Mouse (Mus musculus) thymus, adult 2 months (tissue): Measurements from ENCODE around the gene Gsg1l. TPM values are rescaled to one million over a fixed set of nuclear protein-coding genes. Genes with fewer than 3 reads are reported as not detected.

ENCODE experiments used
- DNase-seq: peaks from one replicate; pipeline ENCODE4 v3.0.0; 2021
- H3K27ac ChIP-seq: fragments of 200-500 bp; 2 replicates; pipeline ENCODE4 v1.5.1; 2012; ENCODE audit warnings: low read length, control low read depth; ENCODE audit not compliant: control insufficient read depth, insufficient read depth
- H3K27me3 ChIP-seq: fragments of 200-500 bp; 2 replicates; pipeline ENCODE4 v1.6.1; 2012; ENCODE audit warnings: mild to moderate bottlenecking, low read length, moderate library complexity, mixed read lengths; ENCODE audit not compliant: control insufficient read depth, insufficient read depth
- H3K36me3 ChIP-seq: fragments of 200-500 bp; 2 replicates; pipeline ENCODE4 v1.6.1; 2012; ENCODE audit warnings: mild to moderate bottlenecking, low read length, moderate library complexity; ENCODE audit not compliant: control insufficient read depth, insufficient read depth
- H3K4me1 ChIP-seq: fragments of 200-500 bp; replicated peaks from 2 replicates; pipeline ENCODE4 v1.6.1; 2012; ENCODE audit warnings: low read length; ENCODE audit not compliant: control insufficient read depth, insufficient read depth
- H3K4me3 ChIP-seq: fragments of 200-500 bp; 2 replicates; pipeline ENCODE4 v1.5.1; 2012; ENCODE audit warnings: mild to moderate bottlenecking, low read length, control low read depth, moderate library complexity; ENCODE audit not compliant: control insufficient read depth, insufficient read depth
- CTCF ChIP-seq: fragments of 200-500 bp; IDR thresholded peaks from 2 replicates; pipeline ENCODE4 v1.5.1; 2012; ENCODE audit warnings: mild to moderate bottlenecking, control low read depth, low read length, moderate library complexity, borderline replicate concordance; ENCODE audit not compliant: control insufficient read depth, poor library complexity, insufficient read depth; ENCODE audit errors: extremely low read depth
- POLR2A ChIP-seq: fragments of 200-500 bp; IDR thresholded peaks from 2 replicates; pipeline ENCODE4 v1.6.1; 2012; ENCODE audit warnings: mild to moderate bottlenecking, low read length, control low read depth, moderate library complexity; ENCODE audit not compliant: control insufficient read depth, poor library complexity, insufficient read depth; ENCODE audit errors: extremely low read depth
- WGBS: fragments of 180-500 bp; shearing (Covaris S2); methylation state at CpG from one replicate; pipeline ENCODE4 v1.1.7; 2018; 5-methylcytosine and 5-hydroxymethylcytosine counted together
- polyA plus RNA-seq: library from polyadenylated mRNA; depleted of rRNA; stranded (reverse); fragments of >200 nt; gene quantifications from 2 replicates; pipeline ENCODE4 v1.2.3, GENCODE M21; 2012

Gene Gsg1l
- polyA plus RNA-seq, 1 experiment: 0.94 TPM

DNA sequence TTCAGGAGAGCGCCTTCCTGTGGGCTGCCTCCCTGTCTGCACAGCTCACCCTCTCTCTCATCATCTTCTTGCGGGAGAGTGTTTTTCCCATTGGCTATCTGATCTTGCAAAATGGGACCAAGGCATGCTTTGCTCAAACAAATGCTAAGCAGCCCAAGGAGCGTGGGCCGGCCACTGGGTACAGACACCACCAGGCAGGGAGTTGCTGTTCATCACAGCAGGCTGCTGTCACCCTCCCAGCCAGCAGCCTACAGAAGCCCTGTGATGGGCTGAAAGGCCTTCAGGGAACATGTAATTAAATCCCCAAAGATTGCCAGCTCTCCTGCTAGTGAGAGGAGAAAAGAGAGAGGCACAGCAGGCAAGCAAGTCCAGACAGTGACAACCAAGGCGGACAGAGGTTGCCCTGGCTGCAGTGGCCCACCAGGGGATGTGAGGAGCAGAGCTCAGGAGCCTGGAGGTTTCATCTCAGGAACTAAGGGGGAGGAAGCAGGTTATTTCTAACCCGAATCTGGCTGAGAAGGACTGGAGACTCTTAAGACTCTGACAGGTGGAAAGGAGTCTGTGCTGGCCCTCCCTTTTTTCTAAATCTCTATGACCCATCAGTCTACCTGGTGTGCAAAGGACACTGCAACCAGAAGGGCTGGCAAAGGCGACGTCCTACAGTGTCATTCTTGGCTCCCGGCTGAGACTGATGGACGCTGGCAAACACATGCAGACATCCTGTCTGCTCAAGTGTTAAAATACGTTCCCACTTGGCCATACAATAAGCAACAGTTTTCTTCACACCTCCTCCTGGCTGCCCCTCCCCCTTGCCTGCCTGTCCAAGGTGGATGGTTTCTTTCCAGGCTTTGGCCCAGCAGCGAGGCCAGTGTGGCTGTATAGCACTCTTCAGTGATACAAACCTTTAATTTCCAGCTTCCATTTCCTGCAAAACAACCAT lies 98.0 kb downstream of the Gsg1l start:
- Histone ChIP-seq H3K27me3 (no peaks in the 10 kb centered on the region), H3K4me3 (no peak overlapping the region), H3K4me1 (no peaks in the 10 kb centered on the region), H3K36me3 (no peaks in the 10 kb centered on the region), H3K27ac (no peak overlapping the region)
- TF ChIP-seq POLR2A (no peak), CTCF (no peak)
- WGBS: 62% methylated on average over 12 of the region's 12 CpGs
- DNase-seq: no peak

DNA sequence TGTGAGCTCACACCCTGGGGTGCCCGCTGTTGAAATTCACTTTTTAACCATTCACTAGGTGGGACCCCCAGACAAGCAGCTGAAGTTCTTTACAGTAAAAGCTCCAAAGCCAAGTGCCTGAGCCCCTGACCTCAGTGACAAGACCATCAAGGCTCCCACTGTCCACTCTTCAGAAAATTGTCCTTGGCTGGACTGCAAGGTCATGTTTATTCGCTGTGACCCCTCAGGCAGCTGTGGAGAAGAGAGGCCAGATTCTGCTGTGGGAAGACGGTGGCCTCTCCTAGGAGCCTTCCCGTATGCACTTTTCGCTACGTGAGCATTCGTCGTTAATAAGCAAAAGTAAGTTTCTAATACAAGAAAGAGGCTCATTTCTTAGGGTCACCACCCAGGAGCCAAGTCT lies 102.6 kb downstream of the Gsg1l start:
- Histone ChIP-seq H3K27ac (no peak overlapping the region), H3K27me3 (no peaks in the 10 kb centered on the region), H3K36me3 (no peaks in the 10 kb centered on the region), H3K4me3 (no peak overlapping the region), H3K4me1 (no peaks in the 10 kb centered on the region)
- DNase-seq: no peak
- TF ChIP-seq POLR2A (no peak), CTCF (no peak)
- 91% methylated on average over 8 of the region's 8 CpGs for WGBS

DNA sequence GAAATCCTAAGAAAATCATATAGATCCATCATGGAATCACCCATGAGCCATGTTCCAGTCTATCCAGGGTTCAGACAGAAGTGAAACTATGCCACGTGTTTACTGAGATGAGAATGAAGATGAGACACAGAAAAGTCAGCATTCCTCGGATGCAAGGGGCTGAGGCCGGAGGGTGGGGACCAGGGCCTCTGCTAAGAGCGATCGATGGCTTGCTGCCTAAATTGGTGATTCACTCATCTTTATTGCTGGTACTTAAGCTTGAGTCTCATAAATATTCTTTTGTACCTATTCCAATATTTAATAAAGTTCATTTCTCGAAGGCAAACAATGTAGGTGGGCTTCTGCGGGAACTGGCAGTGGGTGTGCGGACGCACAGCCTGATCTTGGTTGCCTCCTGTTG lies 105.5 kb downstream of the Gsg1l start:
- Histone ChIP-seq H3K27me3 (no peaks in the 10 kb centered on the region), H3K4me1 (no peaks in the 10 kb centered on the region), H3K27ac (no peak overlapping the region), H3K36me3 (no peaks in the 10 kb centered on the region), H3K4me3 (no peak overlapping the region)
- DNase-seq: no peak
- 88% methylated on average over 9 of the region's 9 CpGs for WGBS
- no peak for TF ChIP-seq POLR2A
- no peak for TF ChIP-seq CTCF

DNA sequence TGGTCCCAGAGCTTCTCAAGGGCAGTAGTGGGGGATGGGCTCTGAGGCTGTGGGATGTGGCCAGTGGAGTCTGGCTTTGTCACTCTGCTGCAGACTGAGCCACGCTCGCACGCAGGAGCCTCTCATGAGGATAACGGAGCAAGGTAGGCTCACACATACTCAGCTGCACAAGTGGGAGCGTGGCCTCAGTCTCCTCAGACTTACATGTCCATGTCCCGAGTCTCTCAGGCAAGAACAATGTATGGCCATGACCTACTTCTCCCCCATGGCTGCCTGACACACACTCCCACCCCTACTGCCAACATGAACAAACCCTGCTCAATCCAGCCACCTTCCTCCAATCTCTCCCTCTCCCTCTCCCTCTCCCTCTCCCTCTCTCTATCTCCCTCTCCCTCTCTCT lies 106.8 kb downstream of the Gsg1l start:
- Histone ChIP-seq H3K36me3 (no peaks in the 10 kb centered on the region), H3K27ac (no peak overlapping the region), H3K27me3 (no peaks in the 10 kb centered on the region), H3K4me3 (no peak overlapping the region), H3K4me1 (no peaks in the 10 kb centered on the region)
- 78% methylated on average over 6 of the region's 6 CpGs for WGBS
- no peak for DNase-seq
- TF ChIP-seq CTCF (no peak), POLR2A (no peak)

DNA sequence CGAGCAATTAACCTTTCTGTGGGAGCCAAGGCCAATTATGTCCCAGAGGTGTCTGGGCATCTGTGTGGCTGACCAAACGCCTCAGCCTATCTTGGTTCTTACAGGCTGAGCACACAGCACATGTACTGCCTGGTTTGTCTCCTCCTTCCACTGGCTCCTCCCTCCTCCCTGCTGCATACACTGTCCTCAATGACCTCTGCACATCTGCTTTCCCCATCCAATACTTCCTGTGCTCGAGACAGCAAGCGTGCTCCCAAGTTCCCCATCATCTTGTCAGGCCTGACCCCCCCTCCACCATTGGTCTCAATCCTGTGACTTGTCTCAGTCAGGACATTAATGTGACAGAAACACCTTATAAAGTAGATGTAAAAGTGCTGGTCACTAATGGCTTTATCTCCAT lies 108.3 kb downstream of the Gsg1l start:
- TF ChIP-seq POLR2A (no peak), CTCF (no peak)
- no peak for DNase-seq

DNA sequence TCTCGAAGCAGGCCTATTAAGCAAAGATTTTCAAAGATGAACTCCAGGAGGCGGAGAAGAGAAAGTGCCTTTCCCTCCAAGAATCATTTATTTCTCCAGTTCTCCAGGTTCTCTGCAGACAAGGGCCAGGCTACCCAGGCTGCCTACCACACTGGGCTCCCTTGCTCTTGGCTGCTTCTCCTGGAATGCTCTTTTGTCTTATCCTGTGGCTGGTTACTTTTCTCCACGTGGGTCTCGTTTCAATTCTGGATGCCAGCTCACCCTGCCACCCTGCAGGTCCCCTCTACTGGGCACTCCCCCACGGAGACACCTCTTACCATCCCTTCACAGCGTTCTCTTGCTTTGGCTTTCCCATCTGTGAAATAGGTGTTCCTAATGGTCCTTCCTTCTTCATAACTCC lies 109.4 kb downstream of the Gsg1l start:
- no peaks in the 10 kb centered on the region for H3K27me3 ChIP-seq
- WGBS: 84% methylated on average over 6 of the region's 6 CpGs
- no peaks in the 10 kb centered on the region for H3K4me1 ChIP-seq
- TF ChIP-seq CTCF: no peak
- TF ChIP-seq POLR2A: no peak
- DNase-seq: no peak
- no peaks in the 10 kb centered on the region for H3K36me3 ChIP-seq
- H3K27ac ChIP-seq: no peak overlapping the region
- H3K4me3 ChIP-seq: no peak overlapping the region

More for the DNA sequence above, 108.3 kb downstream of the Gsg1l start:
- Histone ChIP-seq H3K4me1 (no peaks in the 10 kb centered on the region), H3K36me3 (no peaks in the 10 kb centered on the region), H3K4me3 (no peak overlapping the region), H3K27me3 (no peaks in the 10 kb centered on the region), H3K27ac (no peak overlapping the region)
- WGBS: 65% methylated on average over 4 of the region's 4 CpGs

DNA sequence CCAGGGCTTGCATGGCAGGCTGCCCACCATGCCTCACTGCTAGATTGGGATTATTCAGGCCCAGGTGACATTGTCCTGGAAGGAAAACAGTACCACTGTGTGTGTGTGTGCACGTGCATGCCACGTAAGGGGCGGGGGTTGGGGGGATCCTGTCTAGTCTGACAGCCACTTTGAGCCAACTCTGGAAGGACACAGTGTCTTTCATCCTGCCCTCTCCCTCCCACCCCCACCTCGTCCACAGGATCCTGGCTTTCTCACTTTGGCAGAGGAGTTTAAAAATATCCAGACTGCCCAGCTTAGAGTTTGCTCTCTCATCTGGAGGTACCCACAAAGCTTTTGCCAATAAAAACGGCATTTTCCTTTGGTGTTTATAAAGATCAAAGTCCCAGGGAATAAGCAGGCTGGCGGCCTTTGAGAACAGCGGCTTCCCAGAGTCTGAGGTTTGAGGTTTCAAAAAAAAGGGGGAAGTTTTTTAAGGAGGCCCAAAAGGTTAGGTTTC lies 110.0 kb downstream of the Gsg1l start:
- H3K4me1 ChIP-seq: no peaks in the 10 kb centered on the region
- 64% methylated on average over 7 of the region's 7 CpGs for WGBS
- no peak overlapping the region for H3K27ac ChIP-seq
- DNase-seq: no peak
- H3K27me3 ChIP-seq: no peaks in the 10 kb centered on the region
- no peak overlapping the region for H3K4me3 ChIP-seq
- no peaks in the 10 kb centered on the region for H3K36me3 ChIP-seq
- TF ChIP-seq POLR2A (no peak), CTCF (no peak)
